Mouse (Mus musculus) embryonic facial prominence, embryonic 13.5 days (tissue): Measurements from ENCODE around the gene Chgb. TPM values are rescaled to one million over a fixed set of nuclear protein-coding genes. Genes with fewer than 3 reads are reported as not detected.
A peak's percentile ranks its signal among the peaks of the same experiment; 100 is the strongest.

ENCODE experiments used
- ATAC-seq: fragments of 200-750 bp; cut with Nextera tagmentation; 2 replicates; pipeline ENCODE4 v1.8.0; 2017; ENCODE audit warnings: low read depth; ENCODE audit not compliant: insufficient number of reproducible peaks, insufficient read depth, low FRiP score, low TSS enrichment
- H3K27ac ChIP-seq: fragments of 300-500 bp; sonication (generic); 2 replicates; pipeline ENCODE4 v1.5.1; 2015; ENCODE audit warnings: moderate library complexity, mild to moderate bottlenecking, inconsistent platforms
- H3K27me3 ChIP-seq: fragments of 300-500 bp; sonication (generic); 2 replicates; pipeline ENCODE4 v1.6.1; 2015; ENCODE audit warnings: mild to moderate bottlenecking, inconsistent platforms
- H3K36me3 ChIP-seq: fragments of 300-500 bp; sonication (generic); 2 replicates; pipeline ENCODE4 v1.6.1; 2015; ENCODE audit warnings: mild to moderate bottlenecking, inconsistent platforms
- H3K4me1 ChIP-seq: fragments of 300-500 bp; sonication (generic); 2 replicates; pipeline ENCODE4 v1.6.1; 2015; ENCODE audit warnings: inconsistent platforms
- H3K4me2 ChIP-seq: fragments of 300-500 bp; sonication (generic); 2 replicates; pipeline ENCODE4 v1.6.1; 2015; ENCODE audit warnings: moderate library complexity, mild to moderate bottlenecking, inconsistent platforms
- H3K4me3 ChIP-seq: fragments of 300-500 bp; sonication (generic); 2 replicates; pipeline ENCODE4 v1.5.1; 2015; ENCODE audit warnings: mild to moderate bottlenecking, inconsistent platforms
- H3K9ac ChIP-seq: fragments of 300-500 bp; sonication (generic); 2 replicates; pipeline ENCODE4 v1.6.1; 2015; ENCODE audit warnings: mild to moderate bottlenecking, inconsistent platforms
- H3K9me3 ChIP-seq: fragments of 300-500 bp; sonication (generic); 2 replicates; pipeline ENCODE4 v1.6.1; 2016; ENCODE audit warnings: inconsistent platforms
- WGBS: fragments of 180-500 bp; shearing (Covaris S2); methylation state at CpG from one replicate; pipeline ENCODE4 v1.1.7; 2015; ENCODE audit warnings: mixed read lengths; 5-methylcytosine and 5-hydroxymethylcytosine counted together
- polyA plus RNA-seq: library from polyadenylated mRNA; unstranded; fragments of >200 nt; fragmentation: Nextera tagmentation; extraction: Ambion mirVana; gene quantifications from 2 replicates; pipeline ENCODE4 v1.2.1, GENCODE M21; 2015

Gene Chgb
- polyA plus RNA-seq, 1 experiment from 2014 or later, result 1.3 TPM

GRCm38 (mm10) chr2:132757911-132758310 is 23.2 kb upstream of the Chgb start:
- 60% methylated on average over 5 of the region's 5 CpGs for WGBS

GRCm38 (mm10) chr2:132770822-132771221 is 10.3 kb upstream of the Chgb start:
- ATAC-seq, result no peak
- no peaks in the 10 kb centered on the region for H3K27me3 ChIP-seq
- no peaks in the 10 kb centered on the region for H3K4me1 ChIP-seq
- no peak overlapping the region for H3K9ac ChIP-seq
- H3K4me3 ChIP-seq, result no peak overlapping the region
- 72% methylated on average over 1 of the region's 1 CpGs for WGBS
- no peak overlapping the region for H3K4me2 ChIP-seq
- H3K27ac ChIP-seq, result no peak overlapping the region
- H3K36me3 ChIP-seq, result no peaks in the 10 kb centered on the region
- no peaks in the 10 kb centered on the region for H3K9me3 ChIP-seq

More at GRCm38 (mm10) chr2:132757911-132758310, 23.2 kb upstream of the Chgb start:
- Histone ChIP-seq H3K9ac (no peak overlapping the region), H3K9me3 (no peaks in the 10 kb centered on the region), H3K4me2 (no peak overlapping the region), H3K4me1 (no peaks in the 10 kb centered on the region), H3K36me3 (no peaks in the 10 kb centered on the region), H3K4me3 (no peak overlapping the region), H3K27ac (no peak overlapping the region), H3K27me3 (no peaks in the 10 kb centered on the region)
- ATAC-seq, result no peak

- WGBS, result under 1% methylated on average over 38 of the region's 41 CpGs
- peaks cover 6% of the 10 kb centered on the region for H3K27me3 ChIP-seq
- H3K27ac ChIP-seq, result 0 out of 2 replicates have a peak overlapping the region, but pooled peaks have one; percentile 16
- H3K4me1 ChIP-seq, result peaks cover 7% of the 10 kb centered on the region
- H3K9ac ChIP-seq, result no peak overlapping the region
- peak overlapping the region; percentile 45 for H3K4me3 ChIP-seq
- H3K36me3 ChIP-seq, result no peaks in the 10 kb centered on the region
- peak; percentile 97 for ATAC-seq
- no peaks in the 10 kb centered on the region for H3K9me3 ChIP-seq
- peak overlapping the region; percentile 84 for H3K4me2 ChIP-seq
These were observed 476 bp downstream of the Chgb start for GRCm38 (mm10) chr2:132781439-132782068.

GRCm38 (mm10) chr2:132784039-132784438 is 3.0 kb downstream of the Chgb start:
- ATAC-seq, result no peak
- Histone ChIP-seq H3K9me3 (no peaks in the 10 kb centered on the region), H3K4me1 (peaks cover 7% of the 10 kb centered on the region), H3K9ac (no peak overlapping the region), H3K36me3 (no peaks in the 10 kb centered on the region), H3K4me3 (no peak overlapping the region), H3K27ac (no peak overlapping the region), H3K27me3 (peaks cover 6% of the 10 kb centered on the region), H3K4me2 (no peak overlapping the region)
- 83% methylated on average over 6 of the region's 6 CpGs for WGBS

GRCm38 (mm10) chr2:132793441-132794203 is 12.5 kb downstream of the Chgb start:
- ATAC-seq, result no peak
- Histone ChIP-seq H3K4me3 (no peak overlapping the region), H3K27me3 (no peaks in the 10 kb centered on the region), H3K9me3 (no peaks in the 10 kb centered on the region), H3K36me3 (no peaks in the 10 kb centered on the region), H3K4me2 (no peak overlapping the region), H3K27ac (no peak overlapping the region), H3K4me1 (no peaks in the 10 kb centered on the region), H3K9ac (no peak overlapping the region)
- 85% methylated on average over 19 of the region's 19 CpGs for WGBS

GRCm38 (mm10) chr2:132794204-132794586 is 13.1 kb downstream of the Chgb start:
- ATAC-seq, result no peak
- Histone ChIP-seq H3K27ac (no peak overlapping the region), H3K4me3 (no peak overlapping the region), H3K9ac (no peak overlapping the region), H3K4me1 (no peaks in the 10 kb centered on the region), H3K4me2 (no peak overlapping the region), H3K27me3 (no peaks in the 10 kb centered on the region), H3K36me3 (no peaks in the 10 kb centered on the region), H3K9me3 (no peaks in the 10 kb centered on the region)
- 85% methylated on average over 7 of the region's 7 CpGs for WGBS

GRCm38 (mm10) chr2:132802976-132803375 is 21.9 kb downstream of the Chgb start:
- Histone ChIP-seq H3K9me3 (no peaks in the 10 kb centered on the region), H3K27me3 (no peaks in the 10 kb centered on the region), H3K4me2 (no peak overlapping the region), H3K36me3 (peaks cover 48% of the 10 kb centered on the region), H3K4me1 (no peaks in the 10 kb centered on the region), H3K27ac (no peak overlapping the region), H3K9ac (no peak overlapping the region), H3K4me3 (no peak overlapping the region)
- ATAC-seq, result no peak
- WGBS, result 91% methylated on average over 2 of the region's 2 CpGs

- peak within 1 kb of the TSS; percentile 74 for H3K27ac ChIP-seq
- H3K4me1 ChIP-seq, result peaks cover 18% of the 10 kb centered on the region
- H3K36me3 ChIP-seq, result peaks cover 25% of the 10 kb centered on the region
- H3K27me3 ChIP-seq, result no peaks in the 10 kb centered on the region
- peak; percentile 99 for ATAC-seq
- no peaks in the 10 kb centered on the region for H3K9me3 ChIP-seq
- peak within 1 kb of the TSS; percentile 89 for H3K9ac ChIP-seq
- peak within 1 kb of the TSS; percentile 87 for H3K4me3 ChIP-seq
- WGBS, result under 1% methylated on average over 59 of the region's 59 CpGs
- peak within 1 kb of the TSS; percentile 73 for H3K4me2 ChIP-seq
These were observed 34.7 kb downstream of the Chgb start, which contains the start of the genes Trmt6 and Mcm8 for GRCm38 (mm10) chr2:132815608-132816314. TSS of gene Trmt6 (minus strand) at chr2:132816055. TSS of gene Mcm8 (plus strand) at chr2:132816141.

GRCm38 (mm10) chr2:132841071-132841470 is 60.0 kb downstream of the Chgb start:
- Histone ChIP-seq H3K36me3 (peaks cover 20% of the 10 kb centered on the region), H3K9ac (no peak overlapping the region), H3K9me3 (no peaks in the 10 kb centered on the region), H3K4me2 (no peak overlapping the region), H3K4me1 (no peaks in the 10 kb centered on the region), H3K27me3 (no peaks in the 10 kb centered on the region), H3K27ac (no peak overlapping the region), H3K4me3 (no peak overlapping the region)
- no peak for ATAC-seq
- WGBS, result 90% methylated on average over 4 of the region's 4 CpGs
